Mouse (Mus musculus) small intestine, adult 2 months (tissue): ENCODE data around the gene Maml3. TPM values are rescaled to one million over a fixed set of nuclear protein-coding genes. Genes with fewer than 3 reads are reported as not detected.

Experiments
- H3K27ac ChIP-seq: fragments of 200-500 bp; 2 replicates; pipeline ENCODE4 v1.5.1; 2012; ENCODE audit warnings: low read depth, low read length, control low read depth, inconsistent platforms; ENCODE audit not compliant: insufficient read depth
- H3K27me3 ChIP-seq: fragments of 200-500 bp; 2 replicates; pipeline ENCODE4 v1.6.1; 2012; ENCODE audit warnings: mild to moderate bottlenecking, moderate library complexity, low read length, inconsistent platforms; ENCODE audit not compliant: control insufficient read depth, insufficient read depth
- H3K36me3 ChIP-seq: fragments of 200-500 bp; 2 replicates; pipeline ENCODE4 v1.6.1; 2012; ENCODE audit warnings: mild to moderate bottlenecking, low read length, control low read depth, inconsistent platforms; ENCODE audit not compliant: control insufficient read depth, insufficient read depth
- H3K4me1 ChIP-seq: fragments of 200-500 bp; 2 replicates; pipeline ENCODE4 v1.6.1; 2012; ENCODE audit warnings: low read length, inconsistent platforms, mixed read lengths; ENCODE audit not compliant: control insufficient read depth, insufficient read depth, insufficient read length
- H3K4me3 ChIP-seq: fragments of 200-500 bp; 2 replicates; pipeline ENCODE4 v1.5.1; 2012; ENCODE audit warnings: low read depth, mild to moderate bottlenecking, control low read depth, inconsistent platforms, low read length, moderate library complexity
- CTCF ChIP-seq: fragments of 200-500 bp; IDR thresholded peaks from 2 replicates; pipeline ENCODE4 v1.5.1; 2012; ENCODE audit warnings: low read depth, mild to moderate bottlenecking, control low read depth, inconsistent platforms, low read length, moderate library complexity, mixed read lengths; ENCODE audit not compliant: insufficient replicate concordance, insufficient read length; ENCODE audit errors: extremely low read depth
- POLR2A ChIP-seq: fragments of 200-500 bp; IDR thresholded peaks from 2 replicates; pipeline ENCODE4 v1.6.1; 2012; ENCODE audit warnings: low read depth, mild to moderate bottlenecking, control low read depth, inconsistent platforms, low read length, moderate library complexity
- WGBS: fragments of 180-500 bp; shearing (Covaris S2); methylation state at CpG from one replicate; pipeline ENCODE4 v1.1.7; 2018; 5-methylcytosine and 5-hydroxymethylcytosine counted together
- polyA plus RNA-seq: library from polyadenylated mRNA; depleted of rRNA; stranded (reverse); fragments of >200 nt; gene quantifications from 2 replicates; pipeline ENCODE4 v1.2.3, GENCODE M21; 2012

Gene Maml3
- polyA plus RNA-seq, 1 experiment: 3.2 TPM

DNA sequence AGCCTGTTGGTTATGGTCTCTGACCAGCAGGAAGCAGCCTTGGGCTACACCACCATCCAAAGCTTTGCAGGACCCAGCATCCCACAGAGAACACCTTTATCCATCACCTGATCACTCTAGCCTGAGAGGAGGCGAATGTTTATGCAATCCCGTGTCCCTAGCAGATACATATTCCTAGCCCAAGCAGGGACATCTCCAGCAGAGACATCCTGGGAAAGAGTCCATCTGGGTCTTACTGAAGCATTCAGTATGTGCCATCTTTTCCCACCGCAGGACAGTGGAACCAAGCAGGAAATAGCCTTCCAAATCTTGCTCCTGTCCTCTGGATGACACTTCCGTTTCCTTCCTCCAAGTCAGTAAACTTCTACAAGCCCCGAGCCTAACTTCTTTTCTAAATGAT, 351.6 kb downstream of the Maml3 start:
- no peaks in the 10 kb centered on the region for H3K36me3 ChIP-seq
- H3K27ac ChIP-seq: no peak overlapping the region
- H3K4me1 ChIP-seq: peaks cover 2% of the 10 kb centered on the region; the same call in 1 of the 2 replicates
- no peak for TF ChIP-seq CTCF
- no peak for TF ChIP-seq POLR2A
- H3K27me3 ChIP-seq: no peaks in the 10 kb centered on the region
- H3K4me3 ChIP-seq: no peak overlapping the region
- WGBS: 74% methylated on average over 5 of the region's 5 CpGs

DNA sequence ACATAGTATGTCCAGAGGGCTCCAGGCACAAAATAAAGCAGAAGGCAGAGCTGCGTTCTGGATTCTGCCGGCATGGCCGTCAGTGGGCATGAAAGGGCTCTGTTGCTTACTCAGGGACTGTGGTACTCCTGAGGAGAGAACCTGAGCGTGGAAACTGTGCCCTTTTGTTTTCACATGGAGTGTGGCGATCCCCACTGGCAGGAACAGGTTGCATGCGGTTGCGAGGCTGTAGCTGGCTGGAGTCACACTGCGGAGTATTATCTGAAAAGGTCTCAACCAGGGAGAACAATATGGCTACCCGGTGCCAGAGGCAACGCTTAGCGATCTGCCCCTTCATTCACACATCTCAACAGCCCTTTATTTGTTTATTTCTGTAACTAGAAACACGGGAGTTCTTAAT, 353.4 kb downstream of the Maml3 start:
- TF ChIP-seq POLR2A (no peak), CTCF (no peak)
- Histone ChIP-seq H3K27me3 (no peaks in the 10 kb centered on the region), H3K27ac (no peak overlapping the region), H3K36me3 (no peaks in the 10 kb centered on the region), H3K4me1 (peaks cover 2% of the 10 kb centered on the region; the same call in 1 of the 2 replicates), H3K4me3 (no peak overlapping the region)
- WGBS: 92% methylated on average over 12 of the region's 12 CpGs

GRCm38 (mm10) chr3:51749812-51750481, 354.9 kb downstream of the Maml3 start:
- Histone ChIP-seq H3K4me1 (peaks cover 2% of the 10 kb centered on the region; the same call in 1 of the 2 replicates), H3K36me3 (no peaks in the 10 kb centered on the region), H3K27me3 (no peaks in the 10 kb centered on the region), H3K27ac (no peak overlapping the region), H3K4me3 (no peak overlapping the region)
- WGBS: 75% methylated on average over 8 of the region's 8 CpGs
- TF ChIP-seq CTCF: no peak
- TF ChIP-seq POLR2A: no peak

DNA sequence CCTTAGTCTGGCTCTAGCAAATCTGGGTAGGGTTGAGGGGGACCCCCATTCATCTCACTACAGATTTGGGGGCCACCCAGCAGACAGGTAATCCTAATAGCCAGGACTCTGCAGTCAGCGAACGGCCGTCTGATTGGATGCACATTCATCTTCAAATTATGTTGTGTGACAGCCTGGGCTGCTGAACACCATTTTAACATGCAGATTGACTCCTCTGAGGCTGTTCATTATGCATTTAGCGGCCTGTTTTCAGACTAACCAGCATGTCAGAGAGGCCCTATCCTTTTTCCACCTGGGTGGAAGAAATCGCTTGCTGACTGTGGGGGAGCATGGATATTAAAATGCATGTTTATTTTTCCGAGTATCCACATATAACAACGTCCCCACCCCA, 355.5 kb downstream of the Maml3 start:
- TF ChIP-seq CTCF (no peak), POLR2A (no peak)
- Histone ChIP-seq H3K4me1 (peaks cover 5% of the 10 kb centered on the region; the same call in 1 of the 2 replicates), H3K27me3 (no peaks in the 10 kb centered on the region), H3K36me3 (no peaks in the 10 kb centered on the region), H3K27ac (no peak overlapping the region), H3K4me3 (no peak overlapping the region)
- WGBS: 78% methylated on average over 7 of the region's 7 CpGs

GRCm38 (mm10) chr3:51748436-51749376, 356.2 kb downstream of the Maml3 start:
- 94% methylated on average over 17 of the region's 17 CpGs for WGBS
- no peak overlapping the region for H3K27ac ChIP-seq
- H3K4me1 ChIP-seq: peaks cover 6% of the 10 kb centered on the region; the same call in 1 of the 2 replicates
- no peaks in the 10 kb centered on the region for H3K36me3 ChIP-seq
- no peak overlapping the region for H3K4me3 ChIP-seq
- TF ChIP-seq POLR2A (no peak), CTCF (no peak)
- H3K27me3 ChIP-seq: no peaks in the 10 kb centered on the region

GRCm38 (mm10) chr3:51746816-51747215, 358.1 kb downstream of the Maml3 start:
- H3K36me3 ChIP-seq: no peaks in the 10 kb centered on the region
- no peak overlapping the region for H3K27ac ChIP-seq
- WGBS: 95% methylated on average over 8 of the region's 8 CpGs
- H3K4me3 ChIP-seq: no peak overlapping the region
- H3K27me3 ChIP-seq: no peaks in the 10 kb centered on the region
- H3K4me1 ChIP-seq: peaks cover 10% of the 10 kb centered on the region
- no peak for TF ChIP-seq CTCF
- TF ChIP-seq POLR2A: no peak

DNA sequence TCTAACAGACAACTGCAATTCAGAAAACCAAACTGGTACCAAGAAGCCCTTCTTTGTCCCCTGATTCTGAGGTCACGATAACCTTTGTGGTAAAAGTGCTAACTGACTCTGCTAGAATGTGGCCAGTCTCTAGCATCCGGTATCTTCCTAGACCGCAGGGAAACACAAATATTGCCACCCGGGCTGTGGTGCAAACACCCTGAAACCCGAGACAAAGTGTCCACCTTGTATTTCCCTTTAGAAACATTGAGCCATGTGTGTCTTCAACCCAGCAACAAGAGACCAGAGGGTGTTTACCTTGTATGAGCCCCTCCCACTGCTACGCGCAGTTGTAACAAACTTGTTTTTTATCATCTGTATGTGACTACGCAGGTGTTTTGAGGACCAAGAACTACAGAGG, 359.7 kb downstream of the Maml3 start:
- 85% methylated on average over 8 of the region's 8 CpGs for WGBS
- peaks cover 13% of the 10 kb centered on the region for H3K4me1 ChIP-seq
- no peak overlapping the region for H3K27ac ChIP-seq
- TF ChIP-seq POLR2A (no peak), CTCF (no peak)
- H3K4me3 ChIP-seq: no peak overlapping the region
- no peaks in the 10 kb centered on the region for H3K27me3 ChIP-seq
- H3K36me3 ChIP-seq: no peaks in the 10 kb centered on the region
